Mouse (Mus musculus) heart, embryonic 14.5 days (tissue): ENCODE results near the gene Casz1. TPM values are rescaled to one million over a fixed set of nuclear protein-coding genes. Genes with fewer than 3 reads are reported as not detected.

Source experiments
- ATAC-seq: fragments of 200-750 bp; cut with Nextera tagmentation; 2 replicates; pipeline ENCODE4 v1.8.0; 2017; ENCODE audit warnings: low read depth, moderate TSS enrichment; ENCODE audit not compliant: insufficient number of reproducible peaks, insufficient read depth, low FRiP score
- H3K27ac ChIP-seq, 2 experiments: fragments of 200-500 bp in 1 of 2; fragments of 300-500 bp in 1 of 2; sonication (generic) in 1 of 2; replicated peaks in 1 of 2; 2 replicates each; pipeline ENCODE4 v1.5.1; 2012 to 2014; ENCODE audit warnings: low read depth in 2 of 2, low read length in 2 of 2, control low read depth in 1 of 2, mild to moderate bottlenecking in 1 of 2, mixed read lengths in 1 of 2; ENCODE audit not compliant: control insufficient read depth in 1 of 2, insufficient read depth in 1 of 2
- H3K27me3 ChIP-seq: fragments of 300-500 bp; sonication (generic); 2 replicates; pipeline ENCODE4 v1.6.1; 2014; ENCODE audit warnings: mild to moderate bottlenecking, low read length, control low read depth; ENCODE audit not compliant: control insufficient read depth, insufficient read depth
- H3K36me3 ChIP-seq: fragments of 300-500 bp; sonication (generic); 2 replicates; pipeline ENCODE4 v1.6.1; 2014; ENCODE audit warnings: mild to moderate bottlenecking, control low read depth, low read length, mixed read lengths; ENCODE audit not compliant: control insufficient read depth, insufficient read depth
- H3K4me1 ChIP-seq, 2 experiments: fragments of 200-500 bp in 1 of 2; fragments of 300-500 bp in 1 of 2; sonication (generic) in 1 of 2; 2 replicates each; pipeline ENCODE4 v1.6.1; 2012 to 2014; ENCODE audit warnings: low read length in 2 of 2, control low read depth in 1 of 2, mixed read lengths in 1 of 2; ENCODE audit not compliant: control insufficient read depth in 2 of 2, insufficient read depth in 2 of 2
- H3K4me2 ChIP-seq: fragments of 300-500 bp; sonication (generic); 2 replicates; pipeline ENCODE4 v1.6.1; 2014; ENCODE audit warnings: mild to moderate bottlenecking, low read length
- H3K4me3 ChIP-seq, 2 experiments: fragments of 200-500 bp in 1 of 2; fragments of 300-500 bp in 1 of 2; sonication (generic) in 1 of 2; 2 replicates each; pipeline ENCODE4 v1.5.1; 2012 to 2014; ENCODE audit warnings: low read length in 2 of 2, mild to moderate bottlenecking in 2 of 2, control low read depth in 1 of 2, low read depth in 1 of 2, moderate library complexity in 1 of 2; ENCODE audit not compliant: control insufficient read depth in 1 of 2, insufficient read depth in 1 of 2
- H3K9ac ChIP-seq: fragments of 300-500 bp; sonication (generic); 2 replicates; pipeline ENCODE4 v1.6.1; 2014; ENCODE audit warnings: mild to moderate bottlenecking, low read length
- H3K9me3 ChIP-seq: fragments of 300-500 bp; sonication (generic); 2 replicates; pipeline ENCODE4 v1.6.1; 2016; ENCODE audit warnings: low read length, control low read depth; ENCODE audit not compliant: control insufficient read depth
- WGBS: fragments of 180-500 bp; shearing (Covaris S2); extraction: QIAGEN DNeasy Blood & Tissue Kit; methylation state at CpG from one replicate; pipeline ENCODE4 v1.1.7; 2014; 5-methylcytosine and 5-hydroxymethylcytosine counted together
- polyA plus RNA-seq: library from polyadenylated mRNA; unstranded; fragments of >200 nt; fragmentation: Nextera tagmentation; extraction: Ambion mirVana; gene quantifications from 2 replicates; pipeline ENCODE4 v1.2.1, GENCODE M21; 2014

Casz1 gene
- polyA plus RNA-seq, 1 experiment from 2014 or later: 24.6 TPM

GRCm38 (mm10) chr4:148857398-148858084 lies 53.3 kb downstream of the Casz1 start:
- Histone ChIP-seq H3K9me3 (no peaks in the 10 kb centered on the region), H3K4me2 (no peak overlapping the region), H3K4me3 (no peak overlapping the region), H3K36me3 (no peaks in the 10 kb centered on the region), H3K9ac (peak overlapping the region; percentile 3; the same call in 1 of the 2 replicates), H3K27me3 (peaks cover 6% of the 10 kb centered on the region; the same call in 1 of the 2 replicates), H3K4me1 (peaks cover 43 to 70% of the 10 kb centered on the region in 2 experiments), H3K27ac (peak overlapping the region; percentile 62 to 65)
- 45% methylated on average over 13 of the region's 13 CpGs for WGBS
- peak; percentile 7; the same call in 1 of the 2 replicates for ATAC-seq

GRCm38 (mm10) chr4:148858194-148858593 lies 54.0 kb downstream of the Casz1 start:
- Histone ChIP-seq H3K27ac (peak overlapping the region; percentile 9 to 62; a peak in 2 of 4 replicates), H3K9ac (no peak overlapping the region), H3K4me3 (no peak overlapping the region), H3K4me1 (peaks cover 43 to 72% of the 10 kb centered on the region in 2 experiments), H3K36me3 (no peaks in the 10 kb centered on the region), H3K27me3 (peaks cover 6% of the 10 kb centered on the region; the same call in 1 of the 2 replicates), H3K4me2 (0 out of 2 replicates have a peak overlapping the region, but pooled peaks have one; percentile 5), H3K9me3 (no peaks in the 10 kb centered on the region)
- 57% methylated on average over 7 of the region's 7 CpGs for WGBS
- ATAC-seq: no peak

- WGBS: 47% methylated on average over 7 of the region's 7 CpGs
- Histone ChIP-seq H3K4me3 (0 out of 4 replicates have a peak overlapping the region, but pooled peaks of 1 of the 2 experiments have one; percentile 21), H3K27me3 (peaks cover 6% of the 10 kb centered on the region; the same call in 1 of the 2 replicates), H3K9ac (peak overlapping the region; percentile 14; the same call in 1 of the 2 replicates), H3K36me3 (no peaks in the 10 kb centered on the region), H3K4me1 (peaks cover 43 to 72% of the 10 kb centered on the region in 2 experiments), H3K4me2 (peak overlapping the region; percentile 51), H3K9me3 (no peaks in the 10 kb centered on the region), H3K27ac (0 out of 4 replicates have a peak overlapping the region, but pooled peaks of 1 of the 2 experiments have one; percentile 8)
- no peak for ATAC-seq
Observed at GRCm38 (mm10) chr4:148859415-148859814, 55.2 kb downstream of the Casz1 start.

- Histone ChIP-seq H3K4me2 (peak overlapping the region; percentile 51), H3K4me3 (peak overlapping the region; percentile 10 to 21), H3K9me3 (no peaks in the 10 kb centered on the region), H3K9ac (peak overlapping the region; percentile 14; the same call in 1 of the 2 replicates), H3K36me3 (no peaks in the 10 kb centered on the region), H3K27me3 (peaks cover 6% of the 10 kb centered on the region; the same call in 1 of the 2 replicates), H3K4me1 (peaks cover 38 to 70% of the 10 kb centered on the region in 2 experiments), H3K27ac (no peak overlapping the region)
- 0 out of 2 replicates have a peak, but pooled peaks have one; percentile 17 for ATAC-seq
- 12% methylated on average over 27 of the region's 27 CpGs for WGBS
Observed at GRCm38 (mm10) chr4:148859906-148860491, 55.8 kb downstream of the Casz1 start.

- Histone ChIP-seq H3K27me3 (peaks cover 6% of the 10 kb centered on the region; the same call in 1 of the 2 replicates), H3K9me3 (no peaks in the 10 kb centered on the region), H3K4me2 (peak overlapping the region; percentile 51; the same call in 1 of the 2 replicates), H3K27ac (no peak overlapping the region), H3K36me3 (0 out of 2 replicates have a peak, but pooled peaks cover 4% of the 10 kb centered on the region), H3K9ac (0 out of 2 replicates have a peak overlapping the region, but pooled peaks have one; percentile 14), H3K4me3 (peak overlapping the region in 1 of 2 experiments; percentile 21; a peak in 1 of 4 replicates), H3K4me1 (peaks cover 36 to 66% of the 10 kb centered on the region in 2 experiments)
- ATAC-seq: no peak
- 73% methylated on average over 7 of the region's 7 CpGs for WGBS
Observed at GRCm38 (mm10) chr4:148860636-148861035, 56.4 kb downstream of the Casz1 start.

GRCm38 (mm10) chr4:148866812-148867470 lies 62.7 kb downstream of the Casz1 start:
- H3K9ac ChIP-seq: no peak overlapping the region
- H3K4me1 ChIP-seq: peaks cover 33 to 59% of the 10 kb centered on the region in 2 experiments
- no peak for ATAC-seq
- H3K27me3 ChIP-seq: no peaks in the 10 kb centered on the region
- no peak overlapping the region for H3K4me2 ChIP-seq
- no peaks in the 10 kb centered on the region for H3K9me3 ChIP-seq
- H3K36me3 ChIP-seq: 0 out of 2 replicates have a peak, but pooled peaks cover 4% of the 10 kb centered on the region
- 20% methylated on average over 12 of the region's 12 CpGs for WGBS
- H3K4me3 ChIP-seq: no peak overlapping the region
- no peak overlapping the region for H3K27ac ChIP-seq
